Mouse (Mus musculus): ENCODE measurements around the gene Lpar2. TPM values are rescaled to one million over a fixed set of nuclear protein-coding genes. Genes with fewer than 3 reads are reported as not detected.

Gene Lpar2
- polyA plus RNA-seq, 1 experiment: 0.08 TPM

- H3K9me3 ChIP-seq: no peaks in the 10 kb centered on the region
- no peak for TF ChIP-seq FLI1 (IDR thresholded peaks at IDR 0.05; ENCODE audit: low read length)
- TF ChIP-seq GATA1 (IDR thresholded peaks at IDR 0.05; ENCODE audit: borderline replicate concordance, low read length): no peak
Measured at GRCm38 (mm10) chr8:69805086-69805485, 17.1 kb upstream of the Lpar2 start.

GRCm38 (mm10) chr8:69805491-69805890 is 16.7 kb upstream of the Lpar2 start:
- Histone ChIP-seq H3K4me3 (replicated peaks) (peak overlapping the region; percentile 30), H3K27me3 (replicated peaks) (no peaks in the 10 kb centered on the region), H3K36me3 (replicated peaks; ENCODE audit: low read length) (peaks cover 82% of the 10 kb centered on the region), H3K9me3 (no peaks in the 10 kb centered on the region), H3K4me1 (peaks cover 53% of the 10 kb centered on the region)
- TF ChIP-seq FLI1 (IDR thresholded peaks at IDR 0.05; ENCODE audit: low read length) (no peak), GATA1 (IDR thresholded peaks at IDR 0.05; ENCODE audit: borderline replicate concordance, low read length) (no peak)

More at GRCm38 (mm10) chr8:69805086-69805485, 17.1 kb upstream of the Lpar2 start:
- peaks cover 56% of the 10 kb centered on the region for H3K4me1 ChIP-seq
- H3K27me3 ChIP-seq (replicated peaks): no peaks in the 10 kb centered on the region
- H3K36me3 ChIP-seq (replicated peaks; ENCODE audit: low read length): peaks cover 82% of the 10 kb centered on the region
- H3K4me3 ChIP-seq (replicated peaks): peak overlapping the region; percentile 30

GRCm38 (mm10) chr8:69807236-69807635 is 15.0 kb upstream of the Lpar2 start:
- H3K4me1 ChIP-seq: peaks cover 53% of the 10 kb centered on the region
- no peaks in the 10 kb centered on the region for H3K9me3 ChIP-seq
- H3K27me3 ChIP-seq (replicated peaks): no peaks in the 10 kb centered on the region
- no peak for TF ChIP-seq FLI1 (IDR thresholded peaks at IDR 0.05; ENCODE audit: low read length)
- no peak for TF ChIP-seq GATA1 (IDR thresholded peaks at IDR 0.05; ENCODE audit: borderline replicate concordance, low read length)
- peaks cover 82% of the 10 kb centered on the region for H3K36me3 ChIP-seq (replicated peaks; ENCODE audit: low read length)
- H3K4me3 ChIP-seq (replicated peaks): no peak overlapping the region

GRCm38 (mm10) chr8:69808094-69808863 is 13.9 kb upstream of the Lpar2 start, which contains the start of gene Gmip:
Gmip (plus strand) TSS chr8:69808679.
- H3K27me3 ChIP-seq (replicated peaks): no peaks in the 10 kb centered on the region
- H3K36me3 ChIP-seq (replicated peaks; ENCODE audit: low read length): peaks cover 76% of the 10 kb centered on the region
- no peak for TF ChIP-seq FLI1 (IDR thresholded peaks at IDR 0.05; ENCODE audit: low read length)
- no peak for TF ChIP-seq GATA1 (IDR thresholded peaks at IDR 0.05; ENCODE audit: borderline replicate concordance, low read length)
- H3K4me3 ChIP-seq (replicated peaks): peak within 1 kb of the TSS; percentile 93
- H3K9me3 ChIP-seq: no peaks in the 10 kb centered on the region
- peaks cover 53% of the 10 kb centered on the region for H3K4me1 ChIP-seq

GRCm38 (mm10) chr8:69808864-69809403 is 13.3 kb upstream of the Lpar2 start:
- Histone ChIP-seq H3K27me3 (replicated peaks) (no peaks in the 10 kb centered on the region), H3K4me1 (peaks cover 49% of the 10 kb centered on the region), H3K9me3 (no peaks in the 10 kb centered on the region), H3K4me3 (replicated peaks) (peak overlapping the region; percentile 93), H3K36me3 (replicated peaks; ENCODE audit: low read length) (peaks cover 76% of the 10 kb centered on the region)
- TF ChIP-seq GATA1 (IDR thresholded peaks at IDR 0.05; ENCODE audit: borderline replicate concordance, low read length) (no peak), FLI1 (IDR thresholded peaks at IDR 0.05; ENCODE audit: low read length) (no peak)

GRCm38 (mm10) chr8:69809820-69810219 is 12.4 kb upstream of the Lpar2 start:
- TF ChIP-seq FLI1 (IDR thresholded peaks at IDR 0.05; ENCODE audit: low read length): no peak
- TF ChIP-seq GATA1 (IDR thresholded peaks at IDR 0.05; ENCODE audit: borderline replicate concordance, low read length): no peak
- H3K36me3 ChIP-seq (replicated peaks; ENCODE audit: low read length): peaks cover 76% of the 10 kb centered on the region
- H3K27me3 ChIP-seq (replicated peaks): no peaks in the 10 kb centered on the region
- no peaks in the 10 kb centered on the region for H3K9me3 ChIP-seq
- H3K4me3 ChIP-seq (replicated peaks): peak overlapping the region; percentile 39
- H3K4me1 ChIP-seq: peaks cover 49% of the 10 kb centered on the region

- TF ChIP-seq GATA1 (IDR thresholded peaks at IDR 0.05; ENCODE audit: borderline replicate concordance, low read length) (no peak), FLI1 (IDR thresholded peaks at IDR 0.05; ENCODE audit: low read length) (no peak)
- Histone ChIP-seq H3K36me3 (replicated peaks; ENCODE audit: low read length) (peaks cover 85% of the 10 kb centered on the region), H3K4me1 (peaks cover 3% of the 10 kb centered on the region)
Measured at GRCm38 (mm10) chr8:69814881-69815280, 7.3 kb upstream of the Lpar2 start.

GRCm38 (mm10) chr8:69815396-69815795 is 6.8 kb upstream of the Lpar2 start:
- peaks cover 85% of the 10 kb centered on the region for H3K36me3 ChIP-seq (replicated peaks; ENCODE audit: low read length)
- H3K4me3 ChIP-seq (replicated peaks): no peak overlapping the region
- no peaks in the 10 kb centered on the region for H3K4me1 ChIP-seq
- H3K27me3 ChIP-seq (replicated peaks): peaks cover 2% of the 10 kb centered on the region
- H3K9me3 ChIP-seq: no peaks in the 10 kb centered on the region
- TF ChIP-seq FLI1 (IDR thresholded peaks at IDR 0.05; ENCODE audit: low read length) (no peak), GATA1 (IDR thresholded peaks at IDR 0.05; ENCODE audit: borderline replicate concordance, low read length) (no peak)

More at GRCm38 (mm10) chr8:69814881-69815280, 7.3 kb upstream of the Lpar2 start:
- Histone ChIP-seq H3K4me3 (replicated peaks) (no peak overlapping the region), H3K9me3 (no peaks in the 10 kb centered on the region), H3K27me3 (replicated peaks) (no peaks in the 10 kb centered on the region)

GRCm38 (mm10) chr8:69820466-69820865 is 1.8 kb upstream of the Lpar2 start:
- peaks cover 20% of the 10 kb centered on the region for H3K4me1 ChIP-seq
- no peak for TF ChIP-seq GATA1 (IDR thresholded peaks at IDR 0.05; ENCODE audit: borderline replicate concordance, low read length)
- TF ChIP-seq FLI1 (IDR thresholded peaks at IDR 0.05; ENCODE audit: low read length): no peak
- peaks cover 50% of the 10 kb centered on the region for H3K36me3 ChIP-seq (replicated peaks; ENCODE audit: low read length)
- peaks cover 38% of the 10 kb centered on the region for H3K27me3 ChIP-seq (replicated peaks)
- H3K9me3 ChIP-seq: no peaks in the 10 kb centered on the region
- no peak overlapping the region for H3K4me3 ChIP-seq (replicated peaks)

- Histone ChIP-seq H3K27me3 (replicated peaks) (peaks cover 44% of the 10 kb centered on the region), H3K36me3 (replicated peaks; ENCODE audit: low read length) (peaks cover 36% of the 10 kb centered on the region), H3K9me3 (no peaks in the 10 kb centered on the region), H3K4me3 (replicated peaks) (peak overlapping the region; percentile 89), H3K4me1 (peaks cover 25% of the 10 kb centered on the region)
- TF ChIP-seq FLI1 (IDR thresholded peaks at IDR 0.05; ENCODE audit: low read length) (no peak), GATA1 (IDR thresholded peaks at IDR 0.05; ENCODE audit: borderline replicate concordance, low read length) (no peak)
Measured at GRCm38 (mm10) chr8:69821971-69822385, 251 bp upstream of the Lpar2 start.

Data from megakaryocyte, embryonic 14.5 days (primary cell).